Mouse (Mus musculus) urinary bladder, postnatal 25 days (tissue): ENCODE results near the gene Zzef1.
A peak's percentile ranks its signal among the peaks of the same experiment; 100 is the strongest.

ENCODE experiments used
- DNase-seq: peaks from one replicate; pipeline ENCODE4 v3.0.0; 2022; ENCODE audit warnings: low spot score

Gene Zzef1

DNA sequence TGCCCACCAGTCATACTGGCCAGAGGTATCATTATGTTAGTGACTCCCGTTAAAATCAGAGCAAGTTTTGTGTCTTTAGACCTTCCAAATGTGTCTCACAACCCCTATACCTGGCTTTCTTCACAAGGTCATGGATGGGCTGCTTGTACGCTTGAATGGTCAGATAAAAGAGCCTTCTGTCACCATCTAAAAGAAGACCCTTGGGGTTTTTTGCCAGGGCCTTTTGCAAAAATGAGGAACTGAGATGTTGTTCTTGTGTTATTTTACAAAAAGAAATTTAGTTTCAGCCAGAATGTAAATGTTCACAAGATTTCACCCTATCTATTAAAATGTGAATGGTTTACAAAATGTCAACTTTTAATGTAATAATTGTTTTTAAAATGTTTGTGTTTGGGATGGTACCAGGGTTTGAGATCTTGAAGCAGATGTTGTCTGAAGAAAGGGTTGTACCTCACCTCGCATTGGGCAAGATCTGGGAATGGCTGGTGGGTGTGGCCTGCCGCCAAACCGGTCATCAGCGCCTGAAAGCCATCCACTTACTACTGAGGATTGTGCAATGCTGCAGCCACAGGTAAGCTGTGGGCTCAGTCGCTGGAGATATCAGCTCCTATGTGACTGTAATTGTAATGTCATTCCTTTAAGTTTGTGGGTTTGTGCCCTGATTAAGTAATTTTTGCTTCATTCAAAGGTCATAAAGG lies 121.4 kb downstream of the Zzef1 start:
- no peak for DNase-seq

GRCm38 (mm10) chr11:72923116-72923515 lies 127.1 kb downstream of the Zzef1 start:
- no peak for DNase-seq

DNA sequence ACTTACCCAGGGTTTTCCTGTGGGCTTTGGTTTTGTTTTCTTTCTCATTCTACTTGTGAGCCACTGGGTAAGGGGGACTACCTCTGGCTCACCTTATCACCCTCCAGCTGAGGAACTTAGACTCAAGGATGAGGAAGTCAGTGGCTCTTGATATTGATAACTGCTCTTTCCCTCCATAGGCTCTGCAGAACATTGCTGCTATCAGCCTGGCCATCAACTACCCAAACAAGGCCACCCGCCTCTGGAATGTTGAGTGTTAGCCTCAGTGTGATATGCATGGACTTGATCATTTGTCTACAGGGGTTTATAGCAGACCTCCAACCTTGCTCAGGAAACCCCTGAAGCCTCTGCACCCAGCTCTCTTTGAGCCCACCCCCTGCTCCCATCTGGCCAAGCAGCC lies 128.4 kb downstream of the Zzef1 start:
- DNase-seq: no peak

DNA sequence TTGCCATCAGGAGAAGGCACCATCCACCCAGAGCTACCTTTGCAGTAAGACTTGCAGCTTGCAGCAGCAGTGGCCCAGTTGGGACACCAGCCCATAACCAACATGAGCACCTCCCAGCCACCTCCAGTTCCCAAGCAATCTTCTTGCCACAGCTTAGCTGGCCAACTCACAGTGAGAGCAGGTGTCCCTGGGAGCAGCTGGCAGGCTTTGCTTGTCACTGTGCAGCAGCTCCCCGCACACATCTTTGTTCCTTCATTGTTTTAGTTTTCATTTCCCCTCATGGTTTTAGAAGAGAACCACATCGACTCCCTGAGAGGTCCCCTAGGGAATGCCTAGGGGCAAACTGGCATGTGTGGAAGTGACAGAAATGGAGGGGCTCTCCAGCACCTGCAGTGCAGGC lies 129.0 kb downstream of the Zzef1 start:
- no peak for DNase-seq

GRCm38 (mm10) chr11:72926226-72926890 lies 130.3 kb downstream of the Zzef1 start:
- peak; percentile 63 for DNase-seq

DNA sequence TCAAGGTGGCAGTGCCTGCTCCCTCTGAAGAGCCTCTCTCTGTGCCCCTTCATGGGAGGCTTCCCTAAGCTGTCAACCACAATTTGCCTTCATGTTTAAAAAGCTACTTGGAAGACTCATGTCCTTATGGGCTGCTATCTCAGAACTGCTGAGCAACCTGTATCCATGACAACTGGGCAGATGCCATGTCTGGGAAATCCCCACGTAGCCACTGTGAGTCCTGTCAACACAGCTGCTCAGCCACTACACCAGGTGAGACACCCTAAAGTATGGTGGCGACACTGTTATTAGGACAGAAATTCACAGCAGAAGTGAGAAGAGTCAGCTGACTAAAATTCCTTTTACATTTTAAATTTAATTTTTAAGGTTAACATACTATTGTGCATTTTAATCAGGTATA lies 132.5 kb downstream of the Zzef1 start:
- no peak for DNase-seq

DNA sequence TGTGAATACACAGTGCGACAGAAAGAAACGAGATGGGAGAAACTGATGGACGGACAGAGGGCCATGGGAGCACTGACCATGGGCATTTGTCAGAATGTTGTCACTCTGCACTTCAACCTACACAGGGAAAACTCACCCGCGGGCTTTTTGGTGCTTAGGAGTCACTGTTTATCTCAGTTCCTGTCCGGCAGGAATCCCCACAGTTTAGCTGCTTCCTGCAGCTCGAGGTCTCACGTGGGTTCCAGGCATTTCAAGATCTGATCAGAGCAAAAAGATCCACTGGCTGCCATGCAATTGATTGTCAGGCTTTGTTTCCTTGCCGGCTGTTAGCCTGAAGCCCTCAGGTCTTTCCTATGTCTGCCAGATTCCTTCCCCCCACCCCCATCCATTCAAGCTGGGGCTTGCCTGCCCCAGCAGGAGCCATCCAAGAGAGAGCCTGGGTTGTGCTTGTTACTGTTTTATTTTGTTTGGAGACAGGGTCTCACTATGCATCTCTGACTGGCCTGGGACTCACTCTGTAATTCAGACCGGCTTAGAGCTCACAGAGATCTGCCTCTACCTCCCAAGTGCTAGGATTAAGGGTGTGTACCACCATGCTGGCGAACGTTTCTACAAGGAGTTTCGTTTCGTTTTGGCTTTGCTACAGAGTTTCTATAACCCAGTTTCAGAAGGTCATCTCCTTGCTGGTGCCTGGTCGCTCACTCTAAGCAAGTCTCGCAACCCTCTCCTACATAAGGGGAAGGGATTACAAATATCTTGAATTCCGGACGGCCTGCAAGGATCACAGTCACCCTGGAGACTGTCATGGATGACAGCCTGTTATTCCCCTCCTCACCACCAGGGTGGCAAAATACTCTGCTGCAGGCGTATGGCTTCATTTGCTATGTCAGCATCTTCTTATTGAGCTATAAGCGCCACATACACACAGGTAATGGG lies 144.4 kb downstream of the Zzef1 start:
- peak; percentile 44 for DNase-seq

DNA sequence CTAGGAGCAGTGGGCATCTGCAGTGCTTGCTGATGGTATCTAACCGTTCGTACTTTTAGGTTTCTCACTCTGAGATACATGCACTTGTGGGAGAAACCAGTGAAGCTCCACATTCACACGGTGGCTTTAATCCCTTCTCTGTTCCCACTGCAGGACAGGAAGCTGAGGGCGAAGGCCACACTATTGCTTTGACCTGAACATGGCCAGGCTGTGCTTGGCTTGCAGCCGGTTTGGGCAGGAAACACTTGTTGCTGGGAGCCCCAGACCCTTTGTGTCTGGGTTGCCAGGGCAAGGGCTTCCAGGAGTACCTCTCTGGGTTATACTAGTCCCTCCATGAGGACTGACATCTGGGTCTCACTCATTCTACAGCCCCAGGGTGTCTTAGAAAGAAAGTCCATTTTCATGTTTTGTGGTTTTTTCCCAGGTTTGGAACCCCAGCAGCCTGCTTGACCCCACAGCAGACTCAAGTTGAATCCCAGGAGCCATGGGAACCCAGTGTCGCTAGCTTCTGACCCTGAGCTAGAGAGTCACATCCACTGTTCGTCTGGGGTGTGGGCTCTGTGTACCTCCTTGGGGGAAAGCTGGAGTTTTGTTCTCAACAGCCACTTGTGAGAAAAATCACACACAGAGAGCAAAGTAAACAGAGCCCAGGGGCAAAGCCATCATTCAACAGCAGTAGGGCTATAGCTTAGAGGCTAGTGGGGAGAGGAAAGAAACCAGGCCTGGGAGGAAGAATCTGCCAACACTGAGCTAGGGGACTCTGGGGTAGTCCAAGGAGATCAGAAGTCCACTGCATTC lies 149.2 kb downstream of the Zzef1 start:
- DNase-seq: no peak

- no peak for DNase-seq
Observed at GRCm38 (mm10) chr11:72945875-72946559, 150.0 kb downstream of the Zzef1 start.

GRCm38 (mm10) chr11:72946560-72947119 lies 150.6 kb downstream of the Zzef1 start:
- no peak for DNase-seq

- no peak for DNase-seq
Observed at GRCm38 (mm10) chr11:72947840-72948239, 151.8 kb downstream of the Zzef1 start.

- DNase-seq: no peak
Observed at GRCm38 (mm10) chr11:72948254-72948653, 152.2 kb downstream of the Zzef1 start.

- no peak for DNase-seq
Observed at GRCm38 (mm10) chr11:72951137-72952000, 155.3 kb downstream of the Zzef1 start.

- no peak for DNase-seq
Observed at GRCm38 (mm10) chr11:72952226-72952625, 156.2 kb downstream of the Zzef1 start.

DNA sequence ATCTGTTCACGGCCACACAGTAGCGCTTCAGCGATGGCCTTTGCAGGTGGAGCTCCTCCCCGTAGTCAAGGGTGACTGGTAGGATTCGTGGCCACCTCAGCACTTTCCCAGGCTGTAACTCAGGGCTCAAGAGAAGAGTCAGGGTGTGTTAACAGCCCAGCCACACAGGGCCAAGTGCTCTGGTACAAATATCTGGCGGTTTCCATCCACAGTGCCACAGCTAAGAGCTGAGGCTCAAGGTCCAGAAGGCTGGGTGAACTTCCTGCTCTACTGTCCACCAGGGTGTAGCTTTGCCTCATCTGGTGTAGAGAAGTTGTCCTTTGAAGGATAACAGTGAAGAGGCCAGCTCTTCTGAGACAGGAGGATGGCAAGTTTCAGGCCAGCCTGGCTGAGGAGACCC lies 156.7 kb downstream of the Zzef1 start:
- DNase-seq: no peak

- DNase-seq: no peak
Observed at GRCm38 (mm10) chr11:72953116-72953439, 157.1 kb downstream of the Zzef1 start.

DNA sequence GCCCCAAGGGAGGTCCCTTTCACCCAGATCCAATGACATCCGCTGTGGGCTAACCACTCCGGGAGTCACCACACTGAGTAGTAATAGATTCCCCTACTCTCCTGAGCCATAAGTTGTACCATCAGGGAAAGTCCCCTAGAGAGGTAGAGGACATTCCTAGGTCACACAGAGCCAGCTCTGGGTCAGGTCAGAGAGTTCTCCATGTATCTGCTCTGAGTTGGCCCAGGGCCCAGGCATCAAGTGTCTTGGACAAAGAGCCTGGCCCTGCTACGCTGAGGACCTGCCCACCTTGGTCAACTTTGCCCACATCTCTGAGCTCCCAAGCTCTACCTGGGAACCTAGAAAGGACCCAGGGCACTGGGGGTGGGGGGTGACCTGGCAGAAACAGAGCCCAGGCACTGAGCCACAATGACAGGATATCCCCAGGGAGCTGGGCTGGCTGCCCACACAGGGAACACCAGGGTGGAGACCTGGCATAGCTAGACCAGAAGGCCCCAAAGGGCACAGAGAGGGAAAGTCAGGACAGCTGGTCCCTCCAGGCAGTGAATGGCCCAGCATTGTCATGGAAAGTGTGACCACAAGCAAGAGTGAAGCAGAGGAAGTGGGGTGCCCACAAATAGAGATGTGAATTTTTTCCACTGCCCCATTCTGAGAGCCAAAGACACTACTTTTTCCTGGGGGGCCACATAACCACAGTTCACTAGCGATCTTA lies 157.6 kb downstream of the Zzef1 start:
- DNase-seq: no peak

DNA sequence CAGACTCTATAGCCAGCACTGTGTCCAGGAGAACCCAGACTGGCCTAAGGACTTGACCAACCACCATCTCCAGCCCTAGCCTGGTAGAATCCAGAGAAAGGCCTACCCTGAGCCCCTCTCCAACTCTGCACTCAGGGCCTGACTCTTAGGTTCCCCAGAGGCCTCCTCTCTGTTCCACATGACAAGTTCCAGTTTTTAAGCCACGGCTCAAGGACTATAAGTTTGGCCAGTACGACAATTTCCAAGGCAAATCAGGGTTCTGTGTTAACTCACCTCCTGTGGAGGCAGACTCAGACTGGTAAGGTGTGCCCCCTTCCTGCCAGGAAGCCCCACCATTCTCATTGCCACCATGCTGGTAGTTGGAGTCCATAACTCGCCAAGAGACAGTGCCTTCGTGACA lies 158.2 kb downstream of the Zzef1 start:
- DNase-seq: no peak

- no peak for DNase-seq
Observed at GRCm38 (mm10) chr11:72955339-72955974, 159.4 kb downstream of the Zzef1 start.
